Mouse (Mus musculus) hindbrain, embryonic 14.5 days (tissue): ENCODE measurements around the gene Emilin1. TPM values are rescaled to one million over a fixed set of nuclear protein-coding genes. Genes with fewer than 3 reads are reported as not detected.

Source experiments
- ATAC-seq: fragments of 200-750 bp; cut with Nextera tagmentation; 2 replicates; pipeline ENCODE4 v1.8.0; 2017; ENCODE audit warnings: moderate number of reproducible peaks, mild to moderate bottlenecking, moderate TSS enrichment, moderate library complexity; ENCODE audit not compliant: low FRiP score
- DNase-seq: peaks from one replicate; pipeline ENCODE4 v3.0.0-alpha.2; 2015; ENCODE audit warnings: low spot score
- H3K27ac ChIP-seq: fragments of 300-500 bp; sonication (generic); 2 replicates; pipeline ENCODE4 v1.5.1; 2014; ENCODE audit warnings: mild to moderate bottlenecking, moderate library complexity
- H3K27me3 ChIP-seq: fragments of 300-500 bp; sonication (generic); 2 replicates; pipeline ENCODE4 v1.6.1; 2014; ENCODE audit warnings: mild to moderate bottlenecking, low read length, mixed read lengths; ENCODE audit not compliant: control insufficient read depth, insufficient read depth
- H3K36me3 ChIP-seq: fragments of 300-500 bp; sonication (generic); replicated peaks from 2 replicates; pipeline ENCODE4 v1.6.1; 2014; ENCODE audit not compliant: control insufficient read depth, insufficient read depth
- H3K4me1 ChIP-seq: fragments of 300-500 bp; sonication (generic); replicated peaks from 2 replicates; pipeline ENCODE4 v1.6.1; 2014; ENCODE audit warnings: antibody characterized with exemption, low read length, mixed read lengths; ENCODE audit not compliant: control insufficient read depth, insufficient read depth
- H3K4me2 ChIP-seq: fragments of 300-500 bp; sonication (generic); replicated peaks from 2 replicates; pipeline ENCODE4 v1.6.1; 2014; ENCODE audit warnings: mild to moderate bottlenecking, moderate library complexity
- H3K4me3 ChIP-seq: fragments of 300-500 bp; sonication (generic); replicated peaks from 2 replicates; pipeline ENCODE4 v1.5.1; 2014; ENCODE audit warnings: mild to moderate bottlenecking, low read length
- H3K9ac ChIP-seq: fragments of 300-500 bp; sonication (generic); 2 replicates; pipeline ENCODE4 v1.6.1; 2014
- H3K9me3 ChIP-seq: fragments of 300-500 bp; sonication (generic); 2 replicates; pipeline ENCODE4 v1.6.1; 2016; ENCODE audit warnings: low read length; ENCODE audit not compliant: control insufficient read depth
- WGBS: fragments of 180-500 bp; shearing (Covaris S2); extraction: QIAGEN DNeasy Blood & Tissue Kit; methylation state at CpG from one replicate; pipeline ENCODE4 v1.1.7; 2014; 5-methylcytosine and 5-hydroxymethylcytosine counted together
- polyA plus RNA-seq: library from polyadenylated mRNA; unstranded; fragments of >200 nt; fragmentation: Nextera tagmentation; extraction: Ambion mirVana; gene quantifications from 2 replicates; pipeline ENCODE4 v1.2.1, GENCODE M21; 2014

The Emilin1 gene
- polyA plus RNA-seq, 1 experiment from 2014 or later, result 17.1 TPM

DNA sequence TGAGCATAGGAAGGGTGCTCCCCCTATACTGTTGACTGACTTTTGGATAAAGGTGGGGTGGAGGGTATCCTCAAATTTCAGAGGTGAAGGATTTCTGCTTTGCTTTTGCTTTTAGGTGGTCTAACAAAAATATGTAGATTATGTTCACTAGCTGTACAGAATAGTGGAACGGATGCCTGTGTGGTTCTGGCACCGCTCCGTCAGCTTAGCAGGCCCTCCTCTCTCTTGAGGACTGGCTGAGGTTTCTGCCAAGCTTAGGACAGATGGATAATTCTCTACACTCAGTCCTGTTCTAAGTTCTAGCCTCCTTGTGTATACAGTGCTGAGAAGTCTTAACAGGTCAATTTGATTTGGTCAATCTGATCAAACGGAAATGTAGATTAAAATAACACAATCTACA, 37.2 kb downstream of the Emilin1 start:
- 0 out of 2 replicates have a peak overlapping the region, but pooled peaks have one; percentile 74 for H3K27ac ChIP-seq
- H3K27me3 ChIP-seq, result no peaks in the 10 kb centered on the region
- DNase-seq (no peak), ATAC-seq (no peak)
- H3K4me2 ChIP-seq, result peak overlapping the region; percentile 93
- 62% methylated on average over 4 of the region's 4 CpGs for WGBS
- H3K4me1 ChIP-seq, result peaks cover 10% of the 10 kb centered on the region
- no peaks in the 10 kb centered on the region for H3K9me3 ChIP-seq
- peak overlapping the region; percentile 63 for H3K9ac ChIP-seq
- H3K36me3 ChIP-seq, result peaks cover 39% of the 10 kb centered on the region
- peak overlapping the region; percentile 45 for H3K4me3 ChIP-seq

DNA sequence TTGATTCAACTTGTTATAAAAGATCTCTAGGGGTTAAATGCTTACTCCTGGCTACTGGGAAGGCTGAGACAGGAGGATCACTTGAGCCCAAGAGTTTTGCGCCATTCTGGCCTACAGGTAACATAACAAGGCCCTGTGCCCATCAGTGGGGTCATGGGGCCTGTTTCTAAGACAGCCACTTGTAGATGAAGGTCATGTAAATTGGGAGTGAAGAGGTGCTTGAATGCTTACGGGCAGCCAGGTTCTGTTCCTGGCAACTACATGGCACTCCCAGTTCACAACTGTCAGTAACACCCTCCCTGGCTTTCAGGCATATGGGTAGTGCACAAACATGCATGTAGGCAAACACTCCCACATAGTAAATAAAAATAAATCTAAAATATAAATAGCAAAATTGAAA, 37.7 kb downstream of the Emilin1 start:
- H3K27ac ChIP-seq, result no peak overlapping the region
- H3K36me3 ChIP-seq, result peaks cover 44% of the 10 kb centered on the region
- no peaks in the 10 kb centered on the region for H3K9me3 ChIP-seq
- ATAC-seq (no peak), DNase-seq (no peak)
- H3K4me1 ChIP-seq, result peaks cover 10% of the 10 kb centered on the region
- H3K27me3 ChIP-seq, result no peaks in the 10 kb centered on the region
- WGBS, result 91% methylated on average over 2 of the region's 2 CpGs
- H3K4me2 ChIP-seq, result peak overlapping the region; percentile 93; the same call in 1 of the 2 replicates
- H3K9ac ChIP-seq, result no peak overlapping the region
- no peak overlapping the region for H3K4me3 ChIP-seq

DNA sequence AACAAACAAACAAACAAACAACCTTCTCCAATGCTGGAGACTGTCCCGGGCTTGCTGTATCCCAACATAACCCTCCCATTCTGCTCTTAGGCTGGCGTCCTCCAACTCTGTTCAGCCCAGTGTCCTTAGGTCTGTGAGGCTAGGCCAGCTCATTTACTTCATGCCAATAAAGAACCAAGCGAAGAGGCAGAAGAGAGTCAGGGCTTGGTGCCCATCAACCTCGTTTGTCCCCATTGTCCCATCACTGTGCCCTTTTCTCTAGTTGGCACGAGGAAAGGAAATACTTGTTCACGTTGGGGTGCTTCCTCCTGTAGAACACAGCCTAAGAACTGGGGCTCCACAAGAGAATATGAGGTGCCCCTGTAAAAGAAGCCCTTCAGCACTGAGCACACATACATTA, 38.5 kb downstream of the Emilin1 start:
- WGBS, result 86% methylated on average over 6 of the region's 6 CpGs
- peaks cover 46% of the 10 kb centered on the region for H3K36me3 ChIP-seq
- H3K9me3 ChIP-seq, result no peaks in the 10 kb centered on the region
- DNase-seq (no peak), ATAC-seq (no peak)
- H3K4me2 ChIP-seq, result no peak overlapping the region
- H3K4me1 ChIP-seq, result peaks cover 10% of the 10 kb centered on the region
- no peak overlapping the region for H3K4me3 ChIP-seq
- H3K27ac ChIP-seq, result no peak overlapping the region
- H3K9ac ChIP-seq, result no peak overlapping the region
- no peaks in the 10 kb centered on the region for H3K27me3 ChIP-seq

DNA sequence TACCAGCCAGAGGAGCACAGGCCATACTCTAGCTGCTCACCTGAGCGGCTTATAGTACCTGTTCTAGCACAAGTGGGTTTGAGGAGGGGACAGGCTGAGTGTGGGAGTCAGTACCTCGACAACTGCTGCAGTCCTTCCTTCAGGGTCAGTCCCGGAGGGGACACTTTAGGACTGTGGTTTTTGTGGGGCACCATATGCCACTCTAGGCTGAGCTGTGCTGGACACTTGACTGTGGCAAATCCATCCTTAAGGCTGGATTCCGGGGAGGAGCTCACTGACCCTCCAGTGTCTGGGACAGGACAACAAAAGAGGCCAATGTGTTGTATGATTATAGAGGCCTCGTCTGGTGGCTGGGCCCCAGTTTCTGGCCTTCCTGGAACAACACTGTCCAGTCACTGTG, 39.3 kb downstream of the Emilin1 start:
- no peak overlapping the region for H3K9ac ChIP-seq
- no peak overlapping the region for H3K4me2 ChIP-seq
- ATAC-seq (no peak), DNase-seq (no peak)
- H3K27me3 ChIP-seq, result no peaks in the 10 kb centered on the region
- peaks cover 13% of the 10 kb centered on the region for H3K4me1 ChIP-seq
- no peaks in the 10 kb centered on the region for H3K9me3 ChIP-seq
- H3K27ac ChIP-seq, result no peak overlapping the region
- 90% methylated on average over 5 of the region's 5 CpGs for WGBS
- H3K36me3 ChIP-seq, result peaks cover 50% of the 10 kb centered on the region
- no peak overlapping the region for H3K4me3 ChIP-seq

DNA sequence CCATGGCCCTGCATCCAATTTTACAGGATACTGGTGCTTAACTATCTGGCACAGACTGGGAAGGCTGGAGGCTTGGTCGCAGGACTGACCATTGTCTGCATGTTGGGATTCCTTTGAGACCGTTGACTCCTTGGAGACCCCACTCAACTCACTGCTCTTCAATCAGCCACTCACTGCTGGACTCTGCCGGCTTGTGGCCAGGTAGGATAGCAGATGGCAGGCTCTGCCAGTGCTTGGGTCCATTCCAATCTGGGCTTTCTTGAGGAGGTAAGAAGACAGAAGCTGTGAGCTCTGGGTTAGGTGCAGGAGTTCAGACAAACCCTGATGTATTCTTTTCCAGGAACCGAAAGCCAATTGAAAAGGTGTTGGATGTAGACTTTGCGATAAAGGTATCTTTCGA, 40.9 kb downstream of the Emilin1 start:
- Histone ChIP-seq H3K4me1 (peaks cover 28% of the 10 kb centered on the region), H3K36me3 (peaks cover 64% of the 10 kb centered on the region), H3K27ac (no peak overlapping the region), H3K4me2 (no peak overlapping the region), H3K9ac (no peak overlapping the region), H3K9me3 (no peaks in the 10 kb centered on the region), H3K27me3 (no peaks in the 10 kb centered on the region), H3K4me3 (no peak overlapping the region)
- ATAC-seq (no peak), DNase-seq (no peak)
- 94% methylated on average over 6 of the region's 6 CpGs for WGBS

DNA sequence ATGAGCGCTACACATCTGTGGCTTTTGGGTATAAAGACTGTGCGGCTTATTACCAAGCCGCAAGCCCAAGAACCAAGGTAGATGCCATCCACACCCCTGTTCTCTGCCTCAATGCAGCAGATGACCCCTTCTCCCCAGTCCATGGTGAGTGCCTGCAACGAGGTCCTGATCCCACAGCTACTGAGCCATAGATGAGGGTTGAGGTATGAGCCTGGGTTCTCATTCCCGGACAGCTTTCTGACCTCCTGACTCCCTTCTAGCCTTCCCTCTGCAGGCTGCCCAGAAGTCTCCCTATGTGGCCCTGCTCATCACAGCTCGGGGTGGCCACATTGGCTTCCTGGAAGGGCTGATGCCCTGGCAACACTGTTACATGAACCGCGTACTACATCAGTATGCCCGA, 41.4 kb downstream of the Emilin1 start:
- no peak for DNase-seq
- Histone ChIP-seq H3K4me3 (no peak overlapping the region), H3K27ac (no peak overlapping the region), H3K4me1 (peaks cover 32% of the 10 kb centered on the region), H3K4me2 (no peak overlapping the region), H3K36me3 (peaks cover 64% of the 10 kb centered on the region), H3K9me3 (no peaks in the 10 kb centered on the region), H3K9ac (no peak overlapping the region), H3K27me3 (no peaks in the 10 kb centered on the region)
- ATAC-seq, result no peak
- 95% methylated on average over 9 of the region's 9 CpGs for WGBS

DNA sequence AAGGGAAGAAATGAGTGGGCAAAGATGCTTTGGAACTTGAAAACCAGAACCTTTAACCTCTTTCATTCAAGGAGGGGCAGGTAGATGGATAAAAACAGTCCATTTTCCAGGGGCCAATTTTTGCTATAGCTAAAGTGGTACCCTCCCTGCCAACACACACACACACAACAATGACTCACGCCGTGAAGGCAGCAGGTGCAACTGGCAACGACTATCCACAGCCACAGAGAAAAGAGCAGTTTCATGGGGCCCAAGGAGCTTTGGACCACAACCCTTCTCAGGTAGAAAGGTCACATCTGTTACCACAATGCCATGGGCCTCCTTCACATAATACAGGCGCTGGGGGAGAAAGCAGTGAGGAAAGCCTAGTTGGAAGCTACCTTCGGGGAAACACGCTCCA, 42.5 kb downstream of the Emilin1 start:
- ATAC-seq, result no peak

DNA sequence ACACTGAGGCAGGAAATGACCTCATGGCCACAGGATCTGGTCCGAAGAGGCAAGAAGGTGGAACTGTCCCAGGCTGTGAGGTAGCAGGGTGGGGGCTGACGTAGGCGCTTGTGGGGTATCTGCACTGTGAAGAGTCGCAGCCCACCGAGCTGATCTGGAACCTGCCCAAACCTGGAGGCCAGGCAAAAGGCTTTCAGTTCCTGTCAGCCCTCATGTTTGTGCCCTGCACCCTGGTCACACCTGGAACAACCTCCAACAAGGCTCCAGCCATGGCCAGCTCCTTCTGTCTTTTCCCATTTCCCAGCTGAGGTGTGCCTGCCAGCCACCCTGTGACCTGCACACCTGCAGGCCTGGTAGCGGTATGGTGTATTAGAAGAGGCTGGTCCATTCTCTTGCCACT, 44.7 kb downstream of the Emilin1 start:
- no peak overlapping the region for H3K27ac ChIP-seq
- no peaks in the 10 kb centered on the region for H3K27me3 ChIP-seq
- no peaks in the 10 kb centered on the region for H3K9me3 ChIP-seq
- DNase-seq, result no peak
- H3K9ac ChIP-seq, result 0 out of 2 replicates have a peak overlapping the region, but pooled peaks have one; percentile 31
- peaks cover 22% of the 10 kb centered on the region for H3K4me1 ChIP-seq
- H3K4me2 ChIP-seq, result no peak overlapping the region
- peaks cover 50% of the 10 kb centered on the region for H3K36me3 ChIP-seq
- 98% methylated on average over 6 of the region's 6 CpGs for WGBS
- no peak overlapping the region for H3K4me3 ChIP-seq
- no peak for ATAC-seq

More for the DNA sequence above, 42.5 kb downstream of the Emilin1 start:
- Histone ChIP-seq H3K27me3 (no peaks in the 10 kb centered on the region), H3K4me1 (peaks cover 24% of the 10 kb centered on the region), H3K4me3 (no peak overlapping the region), H3K9me3 (no peaks in the 10 kb centered on the region), H3K9ac (no peak overlapping the region), H3K27ac (no peak overlapping the region), H3K4me2 (no peak overlapping the region), H3K36me3 (peaks cover 64% of the 10 kb centered on the region)
- 94% methylated on average over 6 of the region's 6 CpGs for WGBS
- no peak for DNase-seq

DNA sequence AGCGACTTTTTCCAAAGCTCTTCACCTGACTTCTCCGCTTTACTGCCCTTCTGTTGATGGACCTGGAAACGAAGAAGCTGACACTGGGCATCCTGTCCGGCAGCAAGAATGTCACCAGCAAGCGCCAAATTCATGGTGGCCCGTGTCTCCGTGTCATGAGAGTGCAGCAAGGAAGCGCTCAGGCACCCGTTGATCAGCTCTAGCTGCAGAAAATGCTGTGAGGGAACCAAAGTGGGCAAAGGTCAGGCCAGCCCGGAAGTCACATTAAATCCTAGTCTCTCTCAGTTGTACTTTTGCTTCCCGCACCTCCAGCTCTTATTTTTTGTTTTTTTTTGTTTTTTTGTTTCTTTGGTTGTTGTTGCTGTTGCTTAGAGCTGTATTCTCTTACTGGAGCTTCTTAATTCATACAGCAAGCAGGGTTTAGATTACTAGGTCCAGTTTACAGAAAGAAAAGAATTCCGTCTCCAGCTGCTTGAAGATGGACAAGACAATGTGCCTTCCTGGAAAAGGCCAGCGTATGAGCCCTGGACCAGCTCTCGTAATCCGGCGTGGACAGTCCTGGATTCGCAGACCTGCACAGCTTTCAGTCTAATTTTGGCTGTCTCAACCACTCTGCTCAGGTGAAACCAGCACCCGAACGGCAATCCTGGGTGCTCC, 46.1 kb downstream of the Emilin1 start:
- 39% methylated on average over 19 of the region's 19 CpGs for WGBS
- no peaks in the 10 kb centered on the region for H3K27me3 ChIP-seq
- H3K4me3 ChIP-seq, result peak overlapping the region; percentile 90
- no peaks in the 10 kb centered on the region for H3K9me3 ChIP-seq
- no peak for ATAC-seq
- DNase-seq, result no peak
- H3K4me1 ChIP-seq, result peaks cover 22% of the 10 kb centered on the region
- H3K27ac ChIP-seq, result peak overlapping the region; percentile 87
- peak overlapping the region; percentile 91 for H3K4me2 ChIP-seq
- H3K9ac ChIP-seq, result peak overlapping the region; percentile 88
- H3K36me3 ChIP-seq, result peaks cover 36% of the 10 kb centered on the region
